Mouse (Mus musculus): ENCODE results near the gene Cacna2d2. TPM values are rescaled to one million over a fixed set of nuclear protein-coding genes. Genes with fewer than 3 reads are reported as not detected.
A peak's percentile ranks its signal among the peaks of the same experiment; 100 is the strongest.

The Cacna2d2 gene
- total RNA-seq (2021): 10 to 100 TPM; 33.8 to 37.8 TPM

DNA sequence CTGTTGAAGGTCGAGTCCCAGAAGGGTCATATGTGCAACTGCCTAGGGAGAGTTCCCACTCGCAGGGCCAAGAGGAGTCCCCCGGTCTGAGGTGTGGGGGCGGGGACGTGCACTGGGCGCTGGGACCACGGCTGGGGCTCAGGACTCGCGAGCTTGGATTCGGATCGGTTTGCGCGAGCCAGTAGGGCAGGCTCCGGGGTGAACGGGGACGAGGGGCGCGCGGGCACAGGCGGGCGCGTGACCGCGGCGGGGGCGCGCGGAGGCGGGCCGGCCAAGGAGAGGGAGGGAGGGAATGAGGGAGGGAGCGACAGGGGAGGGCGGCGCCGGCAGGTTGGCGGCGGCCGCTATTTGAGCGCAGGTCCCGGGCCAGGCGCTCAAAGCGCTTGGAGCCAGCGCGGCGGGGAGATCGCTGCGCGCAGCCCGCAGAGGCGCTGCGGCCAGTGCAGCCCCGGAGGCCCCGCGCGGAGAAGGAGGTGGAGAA is at the start of gene Cacna2d2:
Gene Cacna2d2 (plus strand): TSS at position 122 of the 481 bp plus-strand sequence.
- intact Hi-C loops (cut with DNase I): no loop called here
- DNase-seq (ENCODE audit: extremely low spot score in 1 of 2, low spot score in 2 of 2): peak in 1 of 2 experiments; percentile 66

DNA sequence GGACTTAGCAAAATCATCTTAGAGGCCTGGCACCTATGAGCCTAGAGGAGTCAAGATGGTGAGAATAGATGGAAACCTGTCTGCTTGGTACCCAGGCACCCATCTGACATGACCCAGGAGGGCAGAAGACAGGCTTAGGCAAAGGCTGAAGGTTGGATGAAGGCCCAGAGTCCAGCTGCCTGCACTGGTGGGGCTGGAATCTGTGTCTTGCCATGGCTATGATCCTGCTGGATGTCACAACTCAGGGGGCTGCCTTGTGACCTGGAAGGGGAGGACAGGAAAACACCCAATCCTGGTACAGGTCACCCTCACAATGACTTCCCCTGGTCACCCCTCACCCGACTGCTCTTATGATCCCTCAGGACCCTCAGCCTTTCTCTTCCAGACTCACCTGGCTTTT is 44.6 kb upstream of the Cacna2d2 start:
- DNase-seq (ENCODE audit: extremely low spot score in 1 of 2, low spot score in 2 of 2): no peak
- intact Hi-C loops (cut with DNase I): no loop called here

- intact Hi-C loops (cut with DNase I): loop anchor here (2.0 kb wide), 1 partner anchor 61 kb away; no protein-coding TSS in a partner anchor
These were observed 43.3 kb upstream of the Cacna2d2 start for GRCm38 (mm10) chr9:107355870-107356765.

DNA sequence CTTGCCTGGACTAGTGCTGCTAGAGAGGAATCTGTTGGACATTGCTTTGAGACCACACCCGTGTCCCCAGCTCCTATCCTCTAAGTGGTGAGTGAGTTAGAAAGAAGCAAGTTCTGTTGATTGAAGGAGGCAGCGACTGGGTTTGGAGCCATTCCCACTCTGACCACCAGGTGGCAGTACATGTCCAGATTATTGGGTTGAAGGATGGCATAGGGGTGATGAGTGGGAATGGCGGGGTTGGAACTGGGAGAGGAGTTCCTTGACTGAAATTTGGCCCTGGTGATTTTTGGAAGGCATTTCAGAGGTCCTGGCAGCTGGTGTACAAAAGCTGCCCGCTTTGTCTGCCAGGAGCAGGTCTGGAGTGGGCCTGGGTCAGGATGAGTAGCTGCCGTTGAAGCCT is 41.8 kb upstream of the Cacna2d2 start:
- intact Hi-C loops (cut with DNase I): loop anchor here (1.0 to 2.0 kb wide), 2 partner anchors 63 to 157 kb away; no protein-coding TSS in a partner anchor
- DNase-seq (ENCODE audit: extremely low spot score in 1 of 2, low spot score in 2 of 2): peak; percentile 56 to 74

More at GRCm38 (mm10) chr9:107355870-107356765, 43.3 kb upstream of the Cacna2d2 start:
- DNase-seq (ENCODE audit: extremely low spot score in 1 of 2, low spot score in 2 of 2): peak; percentile 48 to 64

GRCm38 (mm10) chr9:107360989-107361388 is 38.4 kb upstream of the Cacna2d2 start:
- no peak for DNase-seq (ENCODE audit: extremely low spot score in 1 of 2, low spot score in 2 of 2)
- intact Hi-C loops (cut with DNase I): no loop called here

GRCm38 (mm10) chr9:107366644-107367043 is 32.8 kb upstream of the Cacna2d2 start:
- intact Hi-C loops (cut with DNase I): loop anchor here (5.0 kb wide), 1 partner anchor 96 kb away; no protein-coding TSS in a partner anchor
- no peak for DNase-seq (ENCODE audit: extremely low spot score in 1 of 2, low spot score in 2 of 2)

- intact Hi-C loops (cut with DNase I): loop anchor here (5.0 kb wide), 1 partner anchor 94 kb away; no protein-coding TSS in a partner anchor
- no peak for DNase-seq (ENCODE audit: extremely low spot score in 1 of 2, low spot score in 2 of 2)
These were observed 31.1 kb upstream of the Cacna2d2 start for GRCm38 (mm10) chr9:107368302-107368701.

- intact Hi-C loops (cut with DNase I): loop anchor here (5.0 kb wide), 1 partner anchor 93 kb away; no protein-coding TSS in a partner anchor
- DNase-seq (ENCODE audit: extremely low spot score in 1 of 2, low spot score in 2 of 2): no peak
These were observed 29.9 kb upstream of the Cacna2d2 start for GRCm38 (mm10) chr9:107369270-107370105.

DNA sequence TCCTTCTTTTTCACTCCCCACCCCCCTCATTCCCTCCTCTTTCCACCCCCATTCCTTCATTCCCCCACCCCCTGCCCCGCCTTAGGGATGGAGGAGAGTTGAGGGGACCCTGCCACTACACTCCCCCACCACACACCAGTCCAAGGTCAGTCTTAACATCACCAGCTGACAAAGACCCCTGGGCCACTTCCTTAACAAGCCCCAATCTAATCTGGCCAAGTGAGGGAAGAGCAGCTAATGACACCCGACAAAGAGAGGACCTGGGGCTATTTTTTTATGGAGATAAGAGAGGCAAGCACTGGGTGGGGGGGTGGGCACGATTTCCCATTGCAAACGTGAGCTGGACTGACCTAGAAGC is 29.3 kb upstream of the Cacna2d2 start:
- intact Hi-C loops (cut with DNase I): no loop called here
- no peak for DNase-seq (ENCODE audit: extremely low spot score in 1 of 2, low spot score in 2 of 2)

DNA sequence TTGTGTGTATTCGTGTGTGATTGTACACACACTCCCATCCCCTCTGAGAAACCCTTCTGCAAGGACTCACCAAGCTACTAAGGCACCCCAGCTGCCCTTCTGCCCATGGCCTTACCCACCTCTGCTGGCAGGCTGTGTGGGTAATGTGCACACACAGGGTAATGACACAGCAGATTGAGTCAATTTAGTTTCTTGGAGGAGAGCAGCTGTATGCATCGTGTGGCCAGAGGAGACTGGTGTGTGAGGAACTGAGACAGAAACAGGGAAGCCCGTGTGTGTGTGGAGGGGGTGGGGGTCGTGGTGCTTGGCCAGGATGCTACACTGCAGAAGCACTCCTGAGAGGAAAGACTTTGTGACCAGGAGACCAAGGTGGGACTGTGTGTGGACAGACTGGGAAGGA is 27.0 kb upstream of the Cacna2d2 start:
- no peak for DNase-seq (ENCODE audit: extremely low spot score in 1 of 2, low spot score in 2 of 2)
- intact Hi-C loops (cut with DNase I): no loop called here

GRCm38 (mm10) chr9:107374623-107375022 is 24.8 kb upstream of the Cacna2d2 start:
- DNase-seq (ENCODE audit: extremely low spot score in 1 of 2, low spot score in 2 of 2): peak in 1 of 2 experiments; percentile 50
- intact Hi-C loops (cut with DNase I): no loop called here

- intact Hi-C loops (cut with DNase I): no loop called here
- no peak for DNase-seq (ENCODE audit: extremely low spot score in 1 of 2, low spot score in 2 of 2)
These were observed 24.0 kb upstream of the Cacna2d2 start for GRCm38 (mm10) chr9:107375451-107375850.

GRCm38 (mm10) chr9:107377961-107378512 is 21.4 kb upstream of the Cacna2d2 start:
- intact Hi-C loops (cut with DNase I): no loop called here
- no peak for DNase-seq (ENCODE audit: extremely low spot score in 1 of 2, low spot score in 2 of 2)

GRCm38 (mm10) chr9:107381723-107382122 is 17.7 kb upstream of the Cacna2d2 start:
- peak in 1 of 2 experiments; percentile 32 for DNase-seq (ENCODE audit: extremely low spot score in 1 of 2, low spot score in 2 of 2)
- intact Hi-C loops (cut with DNase I): no loop called here

- intact Hi-C loops (cut with DNase I): no loop called here
- no peak for DNase-seq (ENCODE audit: extremely low spot score in 1 of 2, low spot score in 2 of 2)
These were observed 15.0 kb upstream of the Cacna2d2 start for GRCm38 (mm10) chr9:107384396-107384795.

DNA sequence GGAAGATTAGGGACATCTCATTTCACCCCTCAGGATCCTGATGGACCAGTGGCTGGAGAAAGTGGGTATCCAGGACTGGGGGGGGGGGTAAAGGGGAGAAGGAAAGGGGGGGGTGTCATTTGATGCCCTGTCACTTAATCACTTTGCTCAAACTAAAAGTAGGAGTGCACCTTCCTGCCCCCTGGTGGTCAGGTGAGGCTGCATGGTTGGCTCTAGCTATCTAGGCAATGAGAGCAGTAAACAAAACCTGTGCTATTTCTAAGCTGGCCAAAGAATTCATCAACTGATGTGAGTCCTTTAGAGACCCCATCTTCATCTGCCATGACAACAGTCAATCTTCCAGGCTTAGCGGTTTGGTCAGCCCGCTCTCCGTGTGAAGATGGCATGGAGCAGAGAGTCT is 12.7 kb upstream of the Cacna2d2 start:
- intact Hi-C loops (cut with DNase I): loop anchor here (5.0 kb wide), 1 partner anchor 71 kb away; no protein-coding TSS in a partner anchor
- no peak for DNase-seq (ENCODE audit: extremely low spot score in 1 of 2, low spot score in 2 of 2)

GRCm38 (mm10) chr9:107387708-107388107 is 11.7 kb upstream of the Cacna2d2 start:
- intact Hi-C loops (cut with DNase I): loop anchor here (5.0 kb wide), 1 partner anchor 70 kb away; no protein-coding TSS in a partner anchor
- peak in 1 of 2 experiments; percentile 30 for DNase-seq (ENCODE audit: extremely low spot score in 1 of 2, low spot score in 2 of 2)

DNA sequence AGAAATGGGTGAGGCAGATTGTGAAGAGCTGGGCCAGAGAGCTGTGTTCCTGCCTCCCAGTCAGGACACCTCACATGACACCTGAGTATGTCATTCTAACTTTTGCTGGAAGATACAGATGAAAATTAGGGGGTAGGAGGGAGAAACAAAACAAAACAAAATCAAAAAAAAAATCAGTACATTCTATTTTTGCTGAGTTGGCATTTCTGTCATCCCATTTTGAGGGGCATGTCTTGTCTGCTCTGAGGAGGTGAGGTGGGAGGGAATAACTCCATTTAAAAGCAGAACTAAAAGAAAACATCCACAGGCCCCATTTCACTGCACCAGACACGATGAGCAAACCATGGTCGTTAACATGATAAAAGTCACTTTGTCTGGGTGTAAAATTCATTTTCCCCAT is 11.1 kb upstream of the Cacna2d2 start:
- intact Hi-C loops (cut with DNase I): loop anchor here (5.0 kb wide), 1 partner anchor 69 kb away; no protein-coding TSS in a partner anchor
- no peak for DNase-seq (ENCODE audit: extremely low spot score in 1 of 2, low spot score in 2 of 2)

DNA sequence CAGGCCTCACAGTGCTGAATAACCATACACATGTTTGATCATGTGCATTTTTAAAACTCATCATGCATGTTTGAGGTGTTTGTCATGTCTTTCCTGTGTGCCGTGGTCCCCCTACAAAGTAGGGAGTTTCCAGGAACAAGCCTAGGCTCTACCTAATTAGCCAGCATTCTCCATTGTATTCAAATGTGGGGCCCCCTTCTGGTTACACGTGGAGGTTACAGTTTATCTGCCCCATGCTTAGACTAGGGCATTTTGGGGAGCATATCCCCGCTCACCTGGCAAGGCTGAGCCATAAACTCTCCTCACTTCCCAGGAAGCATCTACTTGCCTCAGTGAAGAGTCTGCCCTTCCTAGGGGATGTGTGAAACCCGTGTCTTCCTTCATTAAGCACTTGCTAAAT is 3.0 kb upstream of the Cacna2d2 start:
- no peak for DNase-seq (ENCODE audit: extremely low spot score in 1 of 2, low spot score in 2 of 2)
- intact Hi-C loops (cut with DNase I): no loop called here
